Mouse (Mus musculus) E14TG2a.4 (cell line): Measurements from ENCODE around the gene Tnfrsf9.

Experiments
- H3K27me3 ChIP-seq: 2 replicates; pipeline ENCODE4 v1.6.1; 2014; ENCODE audit warnings: low read length, control low read depth; ENCODE audit not compliant: insufficient read depth
- H3K36me3 ChIP-seq: 2 replicates; pipeline ENCODE4 v1.6.1; 2014; ENCODE audit warnings: low read length, control low read depth; ENCODE audit not compliant: insufficient read depth
- H3K4me1 ChIP-seq: replicated peaks from 2 replicates; pipeline ENCODE4 v1.6.1; 2014; ENCODE audit warnings: low read depth, low read length, control low read depth
- H3K4me3 ChIP-seq: replicated peaks from 2 replicates; pipeline ENCODE4 v1.5.1; 2014; ENCODE audit warnings: mild to moderate bottlenecking, low read length
- H3K9me3 ChIP-seq: 2 replicates; pipeline ENCODE4 v1.6.1; 2014; ENCODE audit warnings: low read length, control low read depth
- CTCF ChIP-seq: conservative IDR thresholded peaks from 2 replicates; pipeline ENCODE4 v1.5.1; 2014; ENCODE audit warnings: low read length
- NANOG ChIP-seq: IDR thresholded peaks from 2 replicates; pipeline ENCODE4 v1.6.1; 2014; ENCODE audit warnings: borderline replicate concordance, low read length, mixed read lengths
- POU5F1 ChIP-seq: IDR thresholded peaks from 2 replicates; pipeline ENCODE4 v1.6.1; 2014; ENCODE audit warnings: low read length, borderline replicate concordance

Gene Tnfrsf9

DNA sequence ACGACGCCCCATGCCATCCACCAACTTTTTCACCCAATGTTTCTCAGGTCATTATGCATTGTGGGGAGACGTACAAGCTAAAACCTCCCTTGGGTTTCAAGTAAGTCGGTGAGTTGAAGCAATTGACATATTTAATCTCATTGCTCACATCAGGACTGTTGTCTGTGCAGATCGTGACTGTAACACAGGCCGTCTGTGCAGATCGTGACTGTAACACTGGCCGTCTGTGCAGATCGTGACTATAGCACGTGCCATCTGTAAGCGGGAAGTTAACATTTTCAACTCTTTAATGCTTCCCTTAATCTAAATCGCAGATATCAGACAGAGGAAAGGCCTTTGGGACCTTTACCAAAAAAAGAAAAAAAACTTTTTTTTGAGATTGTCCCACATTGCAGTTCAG lies 619 bp upstream of the Tnfrsf9 start:
- TF ChIP-seq CTCF: no peak
- TF ChIP-seq POU5F1: no peak
- no peak for TF ChIP-seq NANOG
- H3K9me3 ChIP-seq: no peaks in the 10 kb centered on the region
- no peaks in the 10 kb centered on the region for H3K27me3 ChIP-seq
- peak overlapping the region; percentile 89 for H3K4me3 ChIP-seq
- peaks cover 52% of the 10 kb centered on the region for H3K4me1 ChIP-seq
- no peaks in the 10 kb centered on the region for H3K36me3 ChIP-seq

DNA sequence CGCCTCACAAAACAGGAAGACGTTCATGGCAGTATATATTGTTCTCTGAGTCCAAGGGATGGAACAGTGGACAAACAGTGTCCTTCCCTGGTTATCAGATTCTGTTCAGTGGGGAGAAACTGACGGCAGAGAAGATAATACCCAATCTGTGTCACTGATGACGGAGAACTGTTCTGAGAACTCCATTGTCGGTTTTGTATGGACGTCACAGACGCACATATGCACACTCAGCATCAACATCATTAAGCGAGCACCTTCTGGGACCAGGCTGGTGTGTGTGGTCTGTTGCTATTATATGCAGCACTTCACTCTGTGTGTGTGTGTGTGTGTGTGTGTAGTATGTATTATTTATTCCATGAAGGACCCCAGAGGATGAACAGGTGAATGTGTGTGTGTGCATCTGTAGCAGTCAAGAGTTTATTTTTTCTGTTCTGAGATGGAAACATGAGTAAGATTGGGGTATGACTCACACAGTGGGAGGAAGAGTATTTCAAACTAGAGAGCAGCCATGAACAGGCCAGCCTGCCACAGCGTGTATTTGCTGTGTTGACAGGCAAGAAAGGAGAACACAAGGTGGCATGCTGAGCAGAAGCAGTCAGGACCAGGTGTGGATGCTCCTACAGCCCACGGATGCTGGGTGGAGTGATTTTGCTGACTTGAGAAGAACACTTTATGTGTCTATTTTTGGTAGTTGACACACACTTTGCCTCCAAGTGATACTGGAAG lies 982 bp downstream of the Tnfrsf9 start:
- Histone ChIP-seq H3K4me1 (peaks cover 47% of the 10 kb centered on the region), H3K4me3 (peak overlapping the region; percentile 89), H3K9me3 (peaks cover 12% of the 10 kb centered on the region), H3K36me3 (no peaks in the 10 kb centered on the region), H3K27me3 (no peaks in the 10 kb centered on the region)
- TF ChIP-seq POU5F1 (no peak), NANOG (no peak), CTCF (no peak)

GRCm38 (mm10) chr4:150917336-150918027 lies 3.1 kb downstream of the Tnfrsf9 start:
- Histone ChIP-seq H3K4me3 (no peak overlapping the region), H3K9me3 (peaks cover 12% of the 10 kb centered on the region), H3K27me3 (no peaks in the 10 kb centered on the region), H3K36me3 (no peaks in the 10 kb centered on the region), H3K4me1 (peaks cover 31% of the 10 kb centered on the region)
- TF ChIP-seq NANOG: no peak

- Histone ChIP-seq H3K4me1 (peaks cover 7% of the 10 kb centered on the region; the same call in 1 of the 2 replicates), H3K27me3 (no peaks in the 10 kb centered on the region; the same call in 1 of the 2 replicates), H3K9me3 (peaks cover 12% of the 10 kb centered on the region), H3K36me3 (no peaks in the 10 kb centered on the region), H3K4me3 (no peak overlapping the region)
- TF ChIP-seq NANOG (no peak), POU5F1 (no peak), CTCF (no peak)
Measured at GRCm38 (mm10) chr4:150921206-150921605, 6.8 kb downstream of the Tnfrsf9 start.

- peaks cover 6% of the 10 kb centered on the region; the same call in 1 of the 2 replicates for H3K27me3 ChIP-seq
- TF ChIP-seq NANOG: no peak
- TF ChIP-seq CTCF: no peak
- TF ChIP-seq POU5F1: no peak
- no peak overlapping the region for H3K4me3 ChIP-seq
- no peaks in the 10 kb centered on the region for H3K36me3 ChIP-seq
- peaks cover 6% of the 10 kb centered on the region; the same call in 1 of the 2 replicates for H3K4me1 ChIP-seq
- H3K9me3 ChIP-seq: peaks cover 9% of the 10 kb centered on the region
Measured at GRCm38 (mm10) chr4:150924308-150924707, 9.9 kb downstream of the Tnfrsf9 start.

DNA sequence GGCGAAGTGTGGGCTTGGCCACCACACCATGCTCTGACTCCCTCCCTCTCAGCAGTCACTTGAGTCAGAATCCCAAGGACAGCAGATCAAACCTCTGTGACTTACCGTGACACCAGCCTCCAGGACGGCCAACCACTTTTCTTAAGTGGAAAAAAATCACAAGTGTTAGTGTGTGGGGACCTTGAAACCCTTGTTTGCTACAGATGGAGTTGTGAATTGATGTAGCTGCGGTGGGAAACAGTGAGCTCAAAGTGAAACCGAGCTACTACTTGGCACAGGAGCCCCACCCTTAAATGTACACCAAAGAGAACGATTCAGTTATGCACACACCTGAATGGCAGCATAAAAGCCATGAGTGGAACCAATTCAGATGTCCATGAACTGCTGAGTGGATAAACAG lies 10.6 kb downstream of the Tnfrsf9 start:
- TF ChIP-seq POU5F1 (no peak), CTCF (no peak), NANOG (no peak)
- Histone ChIP-seq H3K4me1 (peaks cover 9% of the 10 kb centered on the region; the same call in 1 of the 2 replicates), H3K36me3 (no peaks in the 10 kb centered on the region), H3K9me3 (peaks cover 3% of the 10 kb centered on the region), H3K4me3 (no peak overlapping the region), H3K27me3 (peaks cover 6% of the 10 kb centered on the region; the same call in 1 of the 2 replicates)

DNA sequence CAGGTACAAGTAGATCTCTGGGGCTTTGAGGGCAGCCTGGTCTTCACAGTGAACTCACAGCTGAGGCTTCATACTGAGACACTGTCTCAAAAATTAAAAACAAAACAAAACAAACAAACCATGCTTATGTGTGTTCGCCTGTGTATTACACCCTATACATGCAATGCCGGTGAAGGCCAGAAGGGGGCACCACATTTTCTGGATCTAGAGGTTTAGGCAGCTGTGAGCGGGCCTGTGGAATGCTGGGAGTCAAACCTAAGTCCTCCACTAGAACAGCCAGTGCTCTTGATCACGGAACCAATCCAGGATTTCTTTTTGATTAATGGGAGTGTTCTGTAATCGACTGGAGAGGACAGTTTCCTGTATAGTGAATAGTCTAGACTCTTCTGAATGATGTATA lies 11.6 kb downstream of the Tnfrsf9 start:
- TF ChIP-seq CTCF: peak; percentile 93
- no peak for TF ChIP-seq NANOG
- no peak for TF ChIP-seq POU5F1
- peaks cover 10% of the 10 kb centered on the region; the same call in 1 of the 2 replicates for H3K4me1 ChIP-seq
- peaks cover 10% of the 10 kb centered on the region; the same call in 1 of the 2 replicates for H3K27me3 ChIP-seq
- H3K36me3 ChIP-seq: no peaks in the 10 kb centered on the region
- no peaks in the 10 kb centered on the region for H3K9me3 ChIP-seq
- H3K4me3 ChIP-seq: no peak overlapping the region

GRCm38 (mm10) chr4:150926924-150927705 lies 12.8 kb downstream of the Tnfrsf9 start:
- Histone ChIP-seq H3K4me3 (no peak overlapping the region), H3K4me1 (peaks cover 10% of the 10 kb centered on the region; the same call in 1 of the 2 replicates), H3K9me3 (no peaks in the 10 kb centered on the region), H3K27me3 (peaks cover 10% of the 10 kb centered on the region; the same call in 1 of the 2 replicates), H3K36me3 (no peaks in the 10 kb centered on the region)
- TF ChIP-seq CTCF (no peak), POU5F1 (no peak), NANOG (no peak)
